Mouse (Mus musculus) hematopoietic multipotent progenitor cell, adult 10-12 weeks (in vitro differentiated cells): ENCODE results near the gene Gm4881. TPM values are rescaled to one million over a fixed set of nuclear protein-coding genes. Genes with fewer than 3 reads are reported as not detected.

Experiments used
- polyA plus RNA-seq: library from polyadenylated mRNA; stranded (reverse); fragments of >175 nt; gene quantifications from 2 replicates; pipeline ENCODE4 v1.2.3, GENCODE M21; 2012; ENCODE audit warnings: low replicate concordance

The Gm4881 gene
- 0.17 TPM in 1 of 2 replicates, not detected in the other for polyA plus RNA-seq

DNA sequence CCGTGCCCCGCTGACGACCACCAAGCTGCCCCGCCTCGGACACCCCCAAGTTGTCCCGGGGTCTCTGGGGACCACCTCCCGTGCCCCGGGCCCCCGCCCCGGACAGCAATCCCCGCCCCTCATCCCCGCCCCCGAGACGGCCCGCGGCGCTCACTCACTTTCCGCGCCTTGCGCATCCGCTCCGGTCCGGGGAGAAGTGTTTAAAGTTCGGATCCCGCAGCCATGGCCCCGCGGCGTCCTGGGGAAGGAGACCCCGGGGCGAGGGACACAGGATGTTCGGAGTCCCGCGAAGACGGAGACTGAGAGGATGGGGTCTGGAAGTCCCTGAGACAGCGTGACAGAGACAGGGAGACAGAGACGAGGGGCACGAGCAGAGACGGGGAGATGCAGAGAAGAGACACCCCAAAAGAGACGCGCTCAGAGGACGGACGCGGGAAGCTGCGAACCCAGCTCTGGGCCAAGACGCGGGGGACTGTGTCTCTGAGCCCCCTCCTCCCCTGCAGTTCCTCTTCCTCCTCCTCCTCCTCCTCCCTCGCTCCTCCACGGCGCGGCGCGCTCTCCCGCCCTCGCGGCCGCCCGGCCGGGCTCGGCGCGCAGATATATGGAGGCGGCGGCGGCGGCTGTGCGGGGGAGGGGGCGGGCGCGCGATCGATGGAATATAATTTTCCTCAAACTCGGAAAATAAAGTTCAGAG is at the start of gene Gm4881:
Gene Gm4881 (minus strand): TSS at position 238 of the 694 bp plus-strand sequence.

GRCm38 (mm10) chr7:24971972-24972893 is 27.9 kb upstream of the Gm4881 start, which contains the start of gene Rabac1:
TSS of gene Rabac1 (minus strand) at chr7:24972754.

DNA sequence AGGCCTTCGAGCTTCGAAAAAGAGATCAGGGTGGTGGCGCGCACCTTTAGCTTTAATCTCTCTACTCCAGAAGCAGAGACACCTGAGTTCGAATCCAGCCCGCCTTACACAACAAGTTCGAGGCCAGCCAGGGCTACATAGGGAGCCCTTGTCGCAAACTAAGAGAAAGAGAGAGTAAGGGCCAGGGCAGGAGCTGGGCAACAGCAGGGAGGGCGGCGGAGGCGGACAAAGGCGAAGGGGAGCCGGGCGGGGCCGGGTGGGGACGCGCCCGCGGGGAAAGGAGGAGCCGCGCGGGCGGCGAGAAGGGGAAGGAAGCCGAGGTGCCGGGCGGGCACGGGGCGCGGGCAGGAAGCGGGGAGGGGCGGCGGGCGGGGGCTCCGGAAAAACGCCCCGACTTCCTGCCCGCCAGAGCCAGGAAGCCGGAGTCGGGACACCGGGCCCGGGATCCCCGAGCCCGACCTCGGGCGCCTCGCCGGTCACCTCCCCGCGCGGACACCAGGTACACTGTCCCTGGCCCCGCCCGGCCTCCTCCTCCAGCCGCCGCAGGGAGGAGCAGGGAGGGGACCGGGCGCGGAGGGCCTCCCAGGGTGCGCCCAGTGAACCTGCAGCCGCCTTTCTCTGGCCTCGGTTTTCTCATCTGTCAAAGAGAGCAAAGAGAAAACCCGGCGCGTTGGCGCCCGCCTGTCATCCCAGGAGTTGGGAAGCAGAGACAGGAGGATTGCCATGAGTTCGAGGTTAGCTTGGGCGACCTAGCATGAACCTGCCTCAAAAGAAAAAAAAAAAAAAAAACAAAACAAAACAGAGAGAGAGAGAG is 41.5 kb downstream of the Gm4881 start, which contains the start of gene Arhgef1:
Gene Arhgef1 (plus strand): TSS at position 283 of the 814 bp plus-strand sequence.

GRCm38 (mm10) chr7:24897224-24897623 is 47.1 kb downstream of the Gm4881 start, which contains the start of gene Cd79a:
TSS of gene Cd79a (plus strand) at chr7:24897381.

DNA sequence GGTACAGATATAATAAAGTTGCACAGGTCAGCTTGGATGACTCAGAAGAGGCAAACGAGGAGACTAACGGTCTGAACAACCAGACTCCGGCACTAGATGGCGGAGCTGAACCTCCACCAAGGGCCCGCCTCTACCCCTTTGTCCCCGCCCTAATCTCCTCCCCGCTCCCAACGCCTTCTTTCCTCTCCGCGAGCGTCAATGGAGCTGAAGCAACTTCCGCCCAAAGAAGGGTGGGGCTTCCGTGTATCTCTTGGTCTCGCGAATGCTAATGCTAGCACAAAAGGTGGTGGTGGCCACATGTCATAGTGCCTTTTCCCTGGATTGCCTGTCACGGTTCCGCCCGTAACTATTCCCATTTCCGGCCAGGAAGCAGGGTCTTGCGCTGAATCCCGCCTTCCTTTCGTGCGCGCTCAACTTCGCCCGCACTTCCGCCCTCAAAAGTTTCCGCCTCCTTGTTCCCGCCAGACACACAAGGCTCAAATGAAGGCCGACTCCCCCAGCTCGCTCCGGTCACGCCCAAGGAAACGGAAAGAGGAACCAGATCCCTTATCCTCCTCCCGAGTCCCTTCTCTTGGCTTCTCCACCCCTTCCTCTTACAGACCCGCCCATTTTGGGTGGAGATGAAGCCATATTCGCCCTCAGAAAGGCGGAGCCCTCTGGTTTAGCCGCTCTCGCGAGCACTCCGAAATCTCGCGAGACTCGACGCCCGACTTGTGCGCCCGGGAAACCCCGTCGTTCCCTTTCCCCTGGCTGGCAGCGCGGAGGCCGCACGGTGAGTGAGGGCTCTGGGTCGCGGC is 60.2 kb downstream of the Gm4881 start, which contains the start of gene Rps19:
Gene Rps19 (plus strand): TSS at position 476 of the 797 bp plus-strand sequence.

Other genes with a start within 250 kb of the Gm4881 start
- gene BC049730, start 235.3 kb downstream of the Gm4881 start, polyA plus RNA-seq: not detected in 2 replicates
- not detected in 2 replicates for gene Gm4763, start 217.6 kb downstream of the Gm4881 start, polyA plus RNA-seq
- gene Cd177, start 184.2 kb downstream of the Gm4881 start, polyA plus RNA-seq: 13.0 and 17.4 TPM in 2 replicates
- 0.33 and 0.85 TPM in 2 replicates for gene Ceacam10, start 167.3 kb downstream of the Gm4881 start, polyA plus RNA-seq
- gene Gm9844, start 82.3 kb downstream of the Gm4881 start, polyA plus RNA-seq: 29.7 and 64.5 TPM in 2 replicates
- not detected in 2 replicates for gene Lypd4, start 74.6 kb downstream of the Gm4881 start, polyA plus RNA-seq
- not detected in 2 replicates for gene Dmrtc2, start 74.4 kb downstream of the Gm4881 start, polyA plus RNA-seq
- 2,483 and 3,423 TPM in 2 replicates for gene Rps19, start 60.1 kb downstream of the Gm4881 start, polyA plus RNA-seq
- 785 and 2,403 TPM in 2 replicates for gene Cd79a, start 47.1 kb downstream of the Gm4881 start, polyA plus RNA-seq
- gene Arhgef1, start 41.6 kb downstream of the Gm4881 start, polyA plus RNA-seq: 1,525 and 2,253 TPM in 2 replicates
- 384 and 783 TPM in 2 replicates for gene Rabac1, start 28.3 kb upstream of the Gm4881 start, polyA plus RNA-seq
- 50.1 and 135 TPM in 2 replicates for gene Atp1a3, start 61.5 kb upstream of the Gm4881 start, polyA plus RNA-seq
- gene Grik5, start 127.9 kb upstream of the Gm4881 start, polyA plus RNA-seq: 7.5 and 16.2 TPM in 2 replicates
- 46.0 and 87.0 TPM in 2 replicates for gene Zfp574, start 128.1 kb upstream of the Gm4881 start, polyA plus RNA-seq
- gene Pou2f2, start 235.2 kb upstream of the Gm4881 start, polyA plus RNA-seq: 393 and 487 TPM in 2 replicates